Mouse (Mus musculus) liver, adult 2 months (tissue): ENCODE measurements around the gene Tmc5. TPM values are rescaled to one million over a fixed set of nuclear protein-coding genes. Genes with fewer than 3 reads are reported as not detected.

Experiments
- DNase-seq: peaks from one replicate; pipeline ENCODE4 v3.0.0-alpha.2; 2011; ENCODE audit warnings: low read depth, low spot score; ENCODE audit errors: extremely low read depth
- H3K27ac ChIP-seq: fragments of 200-500 bp; replicated peaks from 2 replicates; pipeline ENCODE4 v1.5.1; 2012; ENCODE audit warnings: low read depth, mild to moderate bottlenecking, control low read depth, inconsistent platforms, low read length; ENCODE audit not compliant: insufficient read depth
- H3K27me3 ChIP-seq: fragments of 200-500 bp; 2 replicates; pipeline ENCODE4 v1.6.1; 2012; ENCODE audit warnings: mild to moderate bottlenecking, moderate library complexity, low read length, inconsistent platforms; ENCODE audit not compliant: control insufficient read depth, insufficient read depth
- H3K36me3 ChIP-seq: fragments of 200-500 bp; 2 replicates; pipeline ENCODE4 v1.6.1; 2012; ENCODE audit warnings: low read length, inconsistent platforms; ENCODE audit not compliant: control insufficient read depth, insufficient read depth
- H3K4me1 ChIP-seq: fragments of 200-500 bp; 2 replicates; pipeline ENCODE4 v1.6.1; 2011; ENCODE audit warnings: low read length; ENCODE audit not compliant: control insufficient read depth, insufficient read depth
- H3K4me3 ChIP-seq: fragments of 200-500 bp; 2 replicates; pipeline ENCODE4 v1.5.1; 2011; ENCODE audit warnings: low read depth, mild to moderate bottlenecking, control low read depth, low read length, moderate library complexity; ENCODE audit not compliant: insufficient read depth
- H3K79me2 ChIP-seq: fragments of 200-500 bp; 2 replicates; pipeline ENCODE4 v1.6.1; 2012; ENCODE audit warnings: inconsistent platforms, mild to moderate bottlenecking, low read length, moderate library complexity; ENCODE audit not compliant: control insufficient read depth, insufficient read depth
- H3K9ac ChIP-seq: fragments of 200-500 bp; 2 replicates; pipeline ENCODE4 v1.6.1; 2012; ENCODE audit warnings: low read depth, mild to moderate bottlenecking, control low read depth, inconsistent platforms, low read length
- CTCF ChIP-seq: fragments of 200-500 bp; IDR thresholded peaks from 2 replicates; pipeline ENCODE4 v1.5.1; 2011; ENCODE audit warnings: low read depth, low read length, control low read depth
- POLR2A ChIP-seq: fragments of 200-500 bp; IDR thresholded peaks from 2 replicates; pipeline ENCODE4 v1.6.1; 2011; ENCODE audit warnings: low read length, control low read depth; ENCODE audit not compliant: insufficient read depth; ENCODE audit errors: extremely low read depth
- WGBS: fragments of 180-500 bp; shearing (Covaris S2); methylation state at CpG from one replicate; pipeline ENCODE4 v1.1.7; 2018; 5-methylcytosine and 5-hydroxymethylcytosine counted together
- polyA plus RNA-seq: library from polyadenylated mRNA; depleted of rRNA; stranded (reverse); fragments of >200 nt; gene quantifications from 2 replicates; pipeline ENCODE4 v1.2.3, GENCODE M21; 2012
- total RNA-seq: library from RNA; depleted of rRNA; stranded (reverse); fragments of >200 nt; gene quantifications from 2 replicates; pipeline ENCODE4 v1.2.3, GENCODE M21; 2014

Gene Tmc5
- total and polyA plus RNA-seq, 2 experiments: under 0.01 to 0.99 TPM

GRCm38 (mm10) chr7:118627550-118628298, 30.6 kb downstream of the Tmc5 start:
- H3K79me2 ChIP-seq: no peaks in the 10 kb centered on the region
- TF ChIP-seq POLR2A (no peak), CTCF (no peak)
- no peaks in the 10 kb centered on the region for H3K36me3 ChIP-seq
- H3K27me3 ChIP-seq: no peaks in the 10 kb centered on the region
- H3K4me1 ChIP-seq: peaks cover 8% of the 10 kb centered on the region
- H3K4me3 ChIP-seq: 0 out of 2 replicates have a peak overlapping the region, but pooled peaks have one; percentile 3
- peak overlapping the region; percentile 2 for H3K9ac ChIP-seq
- DNase-seq: peak; percentile 95
- WGBS: 30% methylated on average over 13 of the region's 13 CpGs
- no peak overlapping the region; the same call in 1 of the 2 replicates for H3K27ac ChIP-seq

GRCm38 (mm10) chr7:118633094-118633493, 36.0 kb downstream of the Tmc5 start:
- no peak overlapping the region for H3K27ac ChIP-seq
- no peaks in the 10 kb centered on the region for H3K36me3 ChIP-seq
- WGBS: 84% methylated on average over 9 of the region's 9 CpGs
- no peaks in the 10 kb centered on the region for H3K27me3 ChIP-seq
- no peak overlapping the region for H3K9ac ChIP-seq
- DNase-seq: no peak
- no peak overlapping the region for H3K4me3 ChIP-seq
- TF ChIP-seq POLR2A: no peak
- TF ChIP-seq CTCF: no peak
- peaks cover 2% of the 10 kb centered on the region; the same call in 1 of the 2 replicates for H3K4me1 ChIP-seq
- H3K79me2 ChIP-seq: no peaks in the 10 kb centered on the region

GRCm38 (mm10) chr7:118633951-118634350, 36.9 kb downstream of the Tmc5 start:
- H3K27ac ChIP-seq: no peak overlapping the region
- WGBS: 87% methylated on average over 7 of the region's 7 CpGs
- peaks cover 2% of the 10 kb centered on the region; the same call in 1 of the 2 replicates for H3K4me1 ChIP-seq
- H3K27me3 ChIP-seq: no peaks in the 10 kb centered on the region
- no peaks in the 10 kb centered on the region for H3K79me2 ChIP-seq
- no peak overlapping the region for H3K9ac ChIP-seq
- DNase-seq: no peak
- no peak overlapping the region for H3K4me3 ChIP-seq
- no peaks in the 10 kb centered on the region for H3K36me3 ChIP-seq
- no peak for TF ChIP-seq CTCF

GRCm38 (mm10) chr7:118637466-118637865, 40.4 kb downstream of the Tmc5 start:
- H3K9ac ChIP-seq: no peak overlapping the region
- H3K4me3 ChIP-seq: no peak overlapping the region
- no peak for DNase-seq
- no peaks in the 10 kb centered on the region for H3K36me3 ChIP-seq
- no peaks in the 10 kb centered on the region for H3K4me1 ChIP-seq
- no peaks in the 10 kb centered on the region for H3K79me2 ChIP-seq
- WGBS: 57% methylated on average over 4 of the region's 4 CpGs
- no peak overlapping the region for H3K27ac ChIP-seq
- H3K27me3 ChIP-seq: no peaks in the 10 kb centered on the region
- TF ChIP-seq POLR2A (no peak), CTCF (no peak)

- no peak overlapping the region for H3K4me3 ChIP-seq
- WGBS: 93% methylated on average over 1 of the region's 1 CpGs
- H3K36me3 ChIP-seq: no peaks in the 10 kb centered on the region
- peak; percentile 7 for DNase-seq
- no peak overlapping the region for H3K9ac ChIP-seq
- H3K79me2 ChIP-seq: no peaks in the 10 kb centered on the region
- H3K27me3 ChIP-seq: no peaks in the 10 kb centered on the region
- TF ChIP-seq POLR2A: no peak
- no peak for TF ChIP-seq CTCF
- H3K27ac ChIP-seq: no peak overlapping the region
- no peaks in the 10 kb centered on the region for H3K4me1 ChIP-seq
Observed at GRCm38 (mm10) chr7:118646237-118646636, 49.1 kb downstream of the Tmc5 start.

GRCm38 (mm10) chr7:118649328-118649727, 52.2 kb downstream of the Tmc5 start:
- Histone ChIP-seq H3K27me3 (no peaks in the 10 kb centered on the region), H3K4me3 (no peak overlapping the region), H3K79me2 (no peaks in the 10 kb centered on the region), H3K36me3 (no peaks in the 10 kb centered on the region), H3K9ac (no peak overlapping the region), H3K27ac (no peak overlapping the region), H3K4me1 (no peaks in the 10 kb centered on the region)
- TF ChIP-seq CTCF: no peak
- TF ChIP-seq POLR2A: no peak
- 83% methylated on average over 7 of the region's 7 CpGs for WGBS
- DNase-seq: no peak
